Mouse (Mus musculus): ENCODE measurements at regions not wholly inside any gene's neighbourhood (a gene's known extent, or its start where the extent isn't known, plus 50 kb on each side); places are given as distances from the start of the nearest gene placed in this dataset.
"Not testable (repeated sequence)": the region's sequence is repeated elsewhere in the genome, so short reads cannot be mapped to it uniquely, and the experiment has no call there.

- DNase-seq (ENCODE audit: low spot score) (no peak), ATAC-seq (no peak)
- H3K4me3 ChIP-seq (ENCODE audit: low read length): no peak overlapping the region
- WGBS: 82% methylated on average over 2 of the region's 2 CpGs
- no peak overlapping the region for H3K27ac ChIP-seq
- H3K9ac ChIP-seq (replicated peaks; ENCODE audit: low read length): no peak overlapping the region
- no peak for TF ChIP-seq CTCF (IDR thresholded peaks at IDR 0.05; ENCODE audit: low read depth)
- no peaks in the 10 kb centered on the region for H3K9me3 ChIP-seq (ENCODE audit: low read length)
- H3K4me2 ChIP-seq (ENCODE audit: low read depth, low read length): no peak overlapping the region
- no peaks in the 10 kb centered on the region for H3K36me3 ChIP-seq (ENCODE audit: insufficient read depth, low read length)
- H3K27me3 ChIP-seq (ENCODE audit: insufficient read depth, low read length): no peaks in the 10 kb centered on the region
- H3K4me1 ChIP-seq (ENCODE audit: insufficient read depth, low read length): no peaks in the 10 kb centered on the region
These were observed 505.4 kb downstream of the Sema5a start for GRCm38 (mm10) chr15:32749971-32750370.

- DNase-seq (ENCODE audit: low spot score) (no peak), ATAC-seq (no peak)
- Histone ChIP-seq H3K9ac (replicated peaks; ENCODE audit: low read length) (no peak overlapping the region), H3K36me3 (ENCODE audit: insufficient read depth, low read length) (no peaks in the 10 kb centered on the region), H3K4me2 (ENCODE audit: low read depth, low read length) (no peak overlapping the region), H3K27me3 (ENCODE audit: insufficient read depth, low read length) (no peaks in the 10 kb centered on the region), H3K4me1 (ENCODE audit: insufficient read depth, low read length) (no peaks in the 10 kb centered on the region), H3K9me3 (ENCODE audit: low read length) (no peaks in the 10 kb centered on the region), H3K4me3 (ENCODE audit: low read length) (no peak overlapping the region), H3K27ac (no peak overlapping the region)
- TF ChIP-seq CTCF (IDR thresholded peaks at IDR 0.05; ENCODE audit: low read depth): no peak
- 52% methylated on average over 3 of the region's 3 CpGs for WGBS
These were observed 507.4 kb downstream of the Sema5a start for GRCm38 (mm10) chr15:32751991-32752390.

GRCm38 (mm10) chr15:32760141-32760540, 515.5 kb downstream of the Sema5a start:
- Histone ChIP-seq H3K27ac (no peak overlapping the region), H3K27me3 (ENCODE audit: insufficient read depth, low read length) (no peaks in the 10 kb centered on the region), H3K36me3 (ENCODE audit: insufficient read depth, low read length) (no peaks in the 10 kb centered on the region), H3K4me3 (ENCODE audit: low read length) (no peak overlapping the region), H3K9me3 (ENCODE audit: low read length) (no peaks in the 10 kb centered on the region), H3K9ac (replicated peaks; ENCODE audit: low read length) (no peak overlapping the region), H3K4me2 (ENCODE audit: low read depth, low read length) (no peak overlapping the region), H3K4me1 (ENCODE audit: insufficient read depth, low read length) (no peaks in the 10 kb centered on the region)
- TF ChIP-seq CTCF (IDR thresholded peaks at IDR 0.05; ENCODE audit: low read depth): no peak
- 45% methylated on average over 3 of the region's 3 CpGs for WGBS
- peak; percentile 4 for DNase-seq (ENCODE audit: low spot score)
- no peak for ATAC-seq

- H3K9ac ChIP-seq (replicated peaks; ENCODE audit: low read length): no peak overlapping the region
These were observed 521.5 kb downstream of the Sema5a start for GRCm38 (mm10) chr15:32766011-32766701.

GRCm38 (mm10) chr15:32766746-32767471, 522.3 kb downstream of the Sema5a start:
- TF ChIP-seq CTCF (IDR thresholded peaks at IDR 0.05; ENCODE audit: low read depth): no peak
- DNase-seq (ENCODE audit: low spot score) (no peak), ATAC-seq (no peak)
- H3K4me2 ChIP-seq (ENCODE audit: low read depth, low read length): no peak overlapping the region
- H3K27me3 ChIP-seq (ENCODE audit: insufficient read depth, low read length): no peaks in the 10 kb centered on the region
- H3K4me3 ChIP-seq (ENCODE audit: low read length): no peak overlapping the region
- H3K4me1 ChIP-seq (ENCODE audit: insufficient read depth, low read length): no peaks in the 10 kb centered on the region
- whole genome bisulfite sequencing: 50% methylated on average over 4 of the region's 5 CpGs
- H3K27ac ChIP-seq: no peak overlapping the region
- no peaks in the 10 kb centered on the region for H3K9me3 ChIP-seq (ENCODE audit: low read length)
- H3K9ac ChIP-seq (replicated peaks; ENCODE audit: low read length): no peak overlapping the region
- H3K36me3 ChIP-seq (ENCODE audit: insufficient read depth, low read length): no peaks in the 10 kb centered on the region

More at GRCm38 (mm10) chr15:32766011-32766701, 521.5 kb downstream of the Sema5a start:
- H3K36me3 ChIP-seq (ENCODE audit: insufficient read depth, low read length): no peaks in the 10 kb centered on the region
- H3K27me3 ChIP-seq (ENCODE audit: insufficient read depth, low read length): no peaks in the 10 kb centered on the region
- no peak overlapping the region for H3K4me3 ChIP-seq (ENCODE audit: low read length)
- 6% methylated on average over 4 of the region's 4 CpGs for WGBS
- H3K27ac ChIP-seq: no peak overlapping the region
- no peaks in the 10 kb centered on the region for H3K4me1 ChIP-seq (ENCODE audit: insufficient read depth, low read length)
- ATAC-seq (peak; percentile 93), DNase-seq (ENCODE audit: low spot score) (peak; percentile 84)
- H3K4me2 ChIP-seq (ENCODE audit: low read depth, low read length): no peak overlapping the region
- TF ChIP-seq CTCF (IDR thresholded peaks at IDR 0.05; ENCODE audit: low read depth): peak; percentile 90
- H3K9me3 ChIP-seq (ENCODE audit: low read length): no peaks in the 10 kb centered on the region

- not testable (repeated sequence) for H3K9me3 ChIP-seq (ENCODE audit: low read length); H3K27ac ChIP-seq; H3K27me3 ChIP-seq (ENCODE audit: insufficient read depth, low read length); H3K4me1 ChIP-seq (ENCODE audit: insufficient read depth, low read length); DNase-seq (ENCODE audit: low spot score); ATAC-seq; H3K36me3 ChIP-seq (ENCODE audit: insufficient read depth, low read length); H3K9ac ChIP-seq (replicated peaks; ENCODE audit: low read length)
- Histone ChIP-seq H3K4me2 (ENCODE audit: low read depth, low read length) (peak overlapping the region; percentile 57; the same call in 1 of the 2 replicates), H3K4me3 (ENCODE audit: low read length) (peak overlapping the region; percentile 57)
- 18% methylated on average over 5 of the region's 5 CpGs for WGBS
These were observed 533.6 kb downstream of the Sema5a start for GRCm38 (mm10) chr15:32778226-32778598.

Measured in hindbrain, postnatal 0 days (tissue).